Mouse (Mus musculus): ENCODE measurements at regions not wholly inside any gene's neighbourhood (a gene's known extent, or its start where the extent isn't known, plus 50 kb on each side); places are given as distances from the start of the nearest gene placed in this dataset.

DNA sequence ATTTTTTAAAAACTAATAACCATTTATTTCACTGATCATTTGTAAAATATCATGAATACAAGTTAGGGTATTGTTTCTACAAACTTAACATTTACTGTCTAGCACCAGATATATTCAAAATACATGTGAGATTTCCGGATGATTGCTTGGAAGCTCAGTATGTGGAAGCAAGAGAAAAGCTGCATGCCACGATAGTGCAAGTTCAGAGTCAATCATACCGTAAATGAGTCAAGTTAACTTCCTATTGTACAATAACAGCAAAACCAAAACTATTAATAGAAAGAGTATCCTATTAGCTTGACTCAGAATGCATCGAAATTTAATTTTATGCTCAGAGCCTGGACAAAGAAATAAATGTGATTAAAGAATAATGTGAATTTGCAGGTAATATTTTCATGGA, 1284.6 kb upstream of the Cited2 start:
- no peak for DNase-seq (ENCODE audit: low spot score in 2 of 2)

DNA sequence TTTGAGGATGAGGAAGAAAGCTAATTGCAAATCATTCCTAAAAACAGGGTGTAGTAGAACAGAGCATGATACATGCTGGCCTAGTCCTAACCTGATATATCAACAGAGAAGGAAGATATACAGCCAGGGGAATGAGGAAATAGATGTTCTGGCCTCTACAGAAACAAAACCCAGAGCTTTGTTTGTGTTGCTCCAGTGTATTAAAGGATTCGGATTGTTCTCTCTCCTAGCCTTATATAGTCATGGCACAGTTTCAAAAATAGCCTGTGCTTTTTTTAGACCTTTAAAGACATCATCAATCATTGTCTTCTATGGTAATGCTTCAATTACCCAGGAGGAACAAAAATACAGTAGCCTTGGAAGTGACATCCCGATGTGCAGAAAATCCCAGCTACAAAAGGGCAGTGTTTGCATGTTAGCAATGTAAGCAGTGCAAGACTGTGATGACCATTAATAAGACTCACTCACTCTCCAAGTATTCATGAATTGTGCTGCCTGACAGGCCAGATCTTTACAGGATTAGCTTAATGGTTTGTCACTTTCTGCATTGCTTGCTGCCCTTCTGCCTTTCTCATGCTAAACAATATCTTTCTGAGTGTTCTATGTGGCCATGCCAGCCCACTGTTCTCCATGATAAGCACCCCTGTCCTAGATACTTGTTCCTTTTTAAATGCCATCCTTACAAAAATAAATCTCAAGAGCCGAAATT, 1281.9 kb upstream of the Cited2 start:
- DNase-seq (ENCODE audit: low spot score in 2 of 2) = no peak

GRCm38 (mm10) chr10:16441661-16442072, 1281.4 kb upstream of the Cited2 start:
- no peak for DNase-seq (ENCODE audit: low spot score in 2 of 2)

DNA sequence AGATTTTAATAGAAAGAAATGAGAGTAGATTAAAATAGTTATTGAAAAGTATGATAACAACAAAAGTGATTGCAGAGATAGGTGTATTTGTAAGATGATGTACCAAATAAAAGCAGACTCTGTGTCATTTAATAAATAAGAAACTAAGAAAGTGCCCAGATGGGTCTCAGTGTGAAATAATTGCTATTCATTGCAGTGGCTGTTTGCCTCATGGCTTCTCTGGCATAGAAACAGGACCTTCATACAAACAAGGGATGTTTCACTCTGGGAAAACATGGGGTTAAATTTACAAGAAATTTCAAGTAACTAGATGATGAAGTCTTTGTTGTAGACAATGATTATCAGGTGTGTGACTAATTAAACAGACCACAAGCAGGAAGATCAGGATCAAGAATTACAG, 1279.1 kb upstream of the Cited2 start:
- DNase-seq (ENCODE audit: low spot score in 2 of 2) = no peak

DNA sequence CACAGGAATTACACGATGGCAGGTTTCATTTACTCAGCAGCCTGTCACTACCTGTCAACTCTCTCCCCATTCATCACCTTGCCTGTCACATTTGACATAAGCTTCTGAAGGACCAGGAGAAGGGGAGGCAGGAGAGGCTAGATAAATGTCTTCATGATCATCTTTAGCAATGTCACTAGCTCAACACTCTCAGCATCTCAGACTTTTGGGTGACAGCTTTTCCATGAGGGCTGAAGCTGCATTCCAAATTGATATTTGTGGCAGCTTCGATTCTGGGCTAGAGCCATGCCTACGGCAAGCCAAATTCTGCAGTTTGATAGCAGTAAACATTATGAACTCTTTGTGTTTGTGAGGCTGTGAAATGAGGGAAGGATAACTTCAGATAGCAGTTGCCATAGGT, 1255.1 kb upstream of the Cited2 start:
- DNase-seq (ENCODE audit: low spot score in 2 of 2) = no peak

DNA sequence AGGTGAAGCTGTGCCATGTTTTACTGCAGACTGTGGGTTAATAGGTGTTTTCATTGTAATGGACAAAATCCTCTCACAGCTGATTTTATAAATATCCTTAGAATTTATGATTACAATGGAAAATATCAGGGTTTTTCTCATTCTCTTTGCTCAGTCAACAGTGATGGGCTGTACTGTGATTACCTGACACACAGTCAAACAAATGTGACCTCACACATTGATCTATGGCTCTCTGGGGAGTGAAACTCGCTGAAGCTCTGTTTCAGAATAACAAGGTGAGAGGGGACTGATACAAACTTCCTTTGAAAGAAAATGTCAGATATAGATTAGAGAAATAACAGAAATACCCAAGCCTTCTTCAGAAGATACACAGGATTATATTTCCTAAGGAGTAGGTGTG, 1253.3 kb upstream of the Cited2 start:
- DNase-seq (ENCODE audit: low spot score in 2 of 2) = no peak

- no peak for DNase-seq (ENCODE audit: low spot score in 2 of 2)
Observed at GRCm38 (mm10) chr10:16473952-16474521, 1249.0 kb upstream of the Cited2 start.

DNA sequence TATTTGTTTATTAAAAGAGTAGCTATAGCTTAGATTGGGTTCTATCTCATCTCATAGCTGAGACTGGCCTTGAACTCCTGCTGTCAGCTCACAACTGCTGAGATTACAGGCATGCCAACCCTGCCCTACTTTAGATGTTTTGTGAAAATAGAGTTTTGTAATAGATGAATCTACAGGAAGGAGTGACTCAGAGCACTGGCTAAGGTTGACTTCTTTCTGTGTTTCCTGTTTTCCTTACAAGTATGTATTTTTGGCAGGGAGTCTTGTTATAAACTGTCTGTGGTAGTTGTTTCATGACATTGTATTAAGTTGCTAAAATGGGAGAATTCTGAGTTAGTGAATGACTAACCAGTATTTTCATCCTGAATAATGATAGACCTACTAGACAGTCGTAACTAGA, 1224.4 kb upstream of the Cited2 start:
- no peak for DNase-seq (ENCODE audit: low spot score in 2 of 2)

- DNase-seq (ENCODE audit: low spot score in 2 of 2) = no peak
Observed at GRCm38 (mm10) chr10:16507681-16508080, 1215.3 kb upstream of the Cited2 start.

DNA sequence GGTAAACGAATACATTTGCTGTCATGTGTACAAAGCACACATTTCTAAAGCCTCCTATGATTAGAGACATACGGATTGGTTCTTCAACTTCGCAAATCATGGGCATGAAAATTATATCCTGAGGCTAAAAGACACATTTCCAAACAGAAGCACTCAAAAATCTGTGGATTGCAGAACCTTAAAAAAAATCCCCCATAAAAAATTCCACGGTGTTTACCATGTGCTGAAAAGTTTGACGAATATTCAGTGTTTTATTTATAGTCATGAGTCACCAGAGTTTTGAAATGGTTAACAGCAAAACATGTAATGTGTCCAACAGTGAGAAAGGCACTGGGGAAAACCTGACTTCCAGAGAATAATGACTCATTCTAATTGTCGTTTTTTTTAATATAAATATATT, 1214.9 kb upstream of the Cited2 start:
- DNase-seq (ENCODE audit: low spot score in 2 of 2) = no peak

DNA sequence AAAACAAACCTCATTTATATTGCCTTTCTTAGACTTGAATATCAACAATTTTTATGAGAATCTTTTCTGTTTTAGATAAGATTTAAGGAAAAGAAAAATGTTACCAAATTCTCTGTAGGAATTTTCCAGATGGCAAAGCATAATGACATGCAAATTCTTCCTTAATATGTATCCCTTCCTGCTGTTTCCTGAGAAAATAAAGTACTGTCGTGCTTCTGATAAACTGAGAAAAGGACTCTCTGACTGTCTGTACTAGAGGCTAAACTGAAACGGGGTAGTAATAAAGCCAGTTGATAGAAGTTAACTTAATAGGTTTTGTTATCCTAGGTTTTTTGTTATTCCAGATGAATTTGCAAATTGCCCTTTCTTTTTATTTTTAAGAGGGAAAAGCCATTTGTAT, 1208.4 kb upstream of the Cited2 start:
- DNase-seq (ENCODE audit: low spot score in 2 of 2) = no peak

GRCm38 (mm10) chr10:16521895-16522294, 1201.1 kb upstream of the Cited2 start:
- no peak for DNase-seq (ENCODE audit: low spot score in 2 of 2)

DNA sequence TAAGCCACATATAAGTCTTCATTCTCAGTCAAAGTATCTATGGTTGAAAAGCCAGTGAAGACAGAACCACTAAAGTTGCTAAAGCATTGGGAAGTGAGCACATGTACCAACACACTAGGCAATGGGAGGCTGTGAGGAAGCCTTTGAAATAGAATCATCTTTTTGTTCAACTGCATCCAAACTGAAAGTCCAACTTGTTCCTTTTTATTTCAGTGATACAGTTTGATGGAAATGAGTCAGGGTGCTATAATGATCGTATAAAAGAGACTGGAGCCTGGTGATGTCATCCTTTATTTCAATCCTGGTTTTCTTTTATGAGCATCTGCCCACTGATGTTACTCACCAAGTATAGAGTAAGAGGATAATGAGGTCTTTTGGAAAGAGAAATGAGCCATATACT, 1198.9 kb upstream of the Cited2 start:
- no peak for DNase-seq (ENCODE audit: low spot score in 2 of 2)

DNA sequence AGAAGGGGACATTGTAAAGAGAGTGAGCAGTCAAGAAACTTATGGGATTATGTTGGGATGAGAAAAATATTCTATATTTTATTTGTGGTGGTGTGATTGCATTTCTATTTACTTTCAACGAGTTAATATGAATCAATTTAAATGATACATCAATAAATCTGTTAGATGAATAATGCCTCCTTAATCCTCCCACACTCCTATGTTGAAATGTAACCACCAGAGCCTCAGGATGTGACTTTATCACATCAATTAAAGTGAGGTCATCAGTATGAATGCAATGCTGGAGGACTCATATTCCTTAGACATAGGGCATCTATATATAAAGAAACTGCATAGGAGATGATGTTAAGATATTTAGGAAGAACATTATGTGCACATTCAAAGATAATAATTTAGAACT, 1195.3 kb upstream of the Cited2 start:
- no peak for DNase-seq (ENCODE audit: low spot score in 2 of 2)

DNA sequence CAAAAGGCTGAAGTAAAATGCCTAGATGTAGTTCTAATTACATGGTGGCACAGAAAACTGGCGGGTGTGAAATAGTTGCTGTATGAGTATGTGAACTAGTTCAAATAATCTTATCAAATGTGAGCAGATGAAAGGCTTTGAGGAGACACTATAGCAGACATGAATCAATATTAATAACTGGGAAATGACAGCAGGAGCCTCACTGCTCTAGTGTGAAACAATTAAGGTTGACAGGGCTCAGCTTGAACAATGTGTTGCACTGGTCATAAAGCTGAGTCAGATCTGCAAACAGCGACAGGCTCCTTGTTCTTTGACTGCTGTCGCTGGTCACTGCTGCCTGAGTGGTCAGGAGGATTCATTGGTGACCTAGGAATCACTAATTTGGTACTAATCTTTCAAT, 1185.4 kb upstream of the Cited2 start:
- DNase-seq (ENCODE audit: low spot score in 2 of 2) = no peak

DNA sequence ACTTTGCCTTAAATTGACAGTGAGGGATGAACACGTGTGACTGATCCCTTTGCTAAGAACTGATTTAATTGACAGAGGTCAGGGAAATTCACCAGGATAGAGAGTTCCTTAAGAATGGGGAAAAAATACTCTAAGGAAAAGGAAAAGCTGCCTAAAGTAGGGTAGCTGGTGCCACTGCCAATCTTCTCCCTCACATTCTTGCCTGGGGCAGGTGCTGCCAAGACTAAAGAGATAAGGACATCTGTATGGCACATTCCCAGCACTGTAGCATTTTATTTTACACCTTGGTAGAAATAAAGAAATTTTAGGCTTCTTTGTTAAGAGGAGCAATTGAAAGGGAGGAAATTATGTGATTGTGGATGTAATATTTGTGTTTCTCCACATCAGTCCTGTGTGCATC, 1184.6 kb upstream of the Cited2 start:
- DNase-seq (ENCODE audit: low spot score in 2 of 2) = no peak

- DNase-seq (ENCODE audit: low spot score in 2 of 2) = no peak
Observed at GRCm38 (mm10) chr10:16545445-16545844, 1177.6 kb upstream of the Cited2 start.

- DNase-seq (ENCODE audit: low spot score in 2 of 2) = peak in 1 of 2 experiments; percentile 3
Observed at GRCm38 (mm10) chr10:16552861-16553635, 1170.0 kb upstream of the Cited2 start.

DNA sequence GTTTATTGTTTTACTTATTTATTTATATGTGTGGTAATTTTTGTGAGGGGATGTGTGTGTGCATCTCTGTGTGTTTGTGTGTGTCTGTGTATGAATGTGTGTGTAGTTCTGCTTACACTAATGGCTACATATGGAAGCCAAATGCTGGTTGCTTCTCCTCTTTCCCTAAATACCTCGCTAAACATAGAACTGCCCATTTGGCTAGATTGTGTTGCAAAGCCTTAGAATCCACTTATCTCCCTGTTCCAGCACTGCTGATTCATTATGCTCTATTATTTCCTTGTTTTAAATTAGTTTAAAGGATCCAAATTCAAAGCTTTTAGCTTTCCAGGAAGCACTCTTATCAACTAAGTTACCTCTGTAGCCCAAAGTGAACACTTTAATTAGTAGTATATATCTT, 1148.5 kb upstream of the Cited2 start:
- DNase-seq (ENCODE audit: low spot score in 2 of 2) = no peak

- DNase-seq (ENCODE audit: low spot score in 2 of 2) = no peak
Observed at GRCm38 (mm10) chr10:16578554-16579078, 1144.4 kb upstream of the Cited2 start.

GRCm38 (mm10) chr10:16580200-16580599, 1142.8 kb upstream of the Cited2 start:
- no peak for DNase-seq (ENCODE audit: low spot score in 2 of 2)

DNA sequence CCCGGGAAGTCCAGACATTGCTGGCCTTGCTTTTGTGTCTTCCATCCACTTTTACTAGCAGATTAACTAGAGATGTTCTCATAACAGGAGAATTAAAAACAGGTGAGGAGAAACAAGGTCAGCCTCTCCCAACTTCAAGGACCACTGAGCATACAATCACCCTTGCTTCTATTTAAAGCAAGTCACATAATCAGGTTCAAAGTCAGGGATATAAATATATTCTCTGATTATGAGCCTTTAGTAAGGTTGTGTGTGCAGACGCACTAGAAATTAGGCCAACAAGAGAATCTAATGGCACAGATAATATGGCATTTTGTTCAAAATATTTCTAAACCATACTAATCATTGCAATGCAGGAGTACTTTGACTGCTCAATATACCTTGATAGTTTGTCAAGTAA, 1134.2 kb upstream of the Cited2 start:
- DNase-seq (ENCODE audit: low spot score in 2 of 2) = no peak

All from left cerebral cortex, adult 18-20 months (tissue).